ENCODE assay signal across 8 mouse cellular contexts in the genomic region with DNA sequence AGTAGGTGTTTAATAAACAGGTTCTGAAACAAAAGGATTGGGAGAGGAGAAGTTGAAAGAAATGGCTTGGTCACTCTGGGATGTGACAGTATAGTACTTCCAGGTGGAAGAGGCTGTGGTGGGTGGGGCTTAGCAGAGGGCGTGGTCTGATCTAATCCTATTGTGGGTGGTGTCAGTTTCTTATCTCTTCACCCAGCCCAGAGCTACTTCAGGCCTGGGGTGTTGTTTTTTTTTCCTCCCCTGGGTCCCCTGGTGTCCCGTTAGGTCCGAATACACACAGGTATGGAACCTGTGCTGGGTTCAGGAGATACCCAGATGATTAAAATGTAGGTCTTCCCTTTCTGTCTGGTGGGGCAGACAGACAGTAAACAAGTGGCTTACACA. TPM values are rescaled to one million over a fixed set of nuclear protein-coding genes. Genes with fewer than 3 reads are reported as not detected.
DNase-seq lines count a peak whose midpoint lies in the region; ATAC-seq and TF ChIP-seq lines count a peak whose summit lies in the region.

No protein-coding gene starts in this region.

- intact Hi-C loops in left cerebral cortex, postnatal 4 days (cut with DNase I), result no loop called here

- no peak for ATAC-seq in embryonic facial prominence, embryonic 12.5 days (ENCODE audit: insufficient number of reproducible peaks, insufficient read depth, low FRiP score, low TSS enrichment)
- no peak for ATAC-seq in heart, embryonic 16.5 days (replicated peaks; ENCODE audit: extremely low read depth, insufficient read depth, low FRiP score)
- peak; percentile 51 for ATAC-seq in megakaryocyte progenitor cell, adult 5-6 weeks (replicated peaks; ENCODE audit: poor library complexity)

- TF ChIP-seq CTCF in testis, adult 2 months (IDR thresholded peaks at IDR 0.05; ENCODE audit: control insufficient read depth, insufficient read depth, insufficient replicate concordance, low read depth, low read length), result no peak

- H3K4me3 ChIP-seq in embryonic facial prominence, embryonic 12.5 days, result no peak overlapping the region
- peak overlapping the region; percentile 19; the same call in 1 of the 2 replicates for H3K4me3 ChIP-seq in heart, embryonic 16.5 days (ENCODE audit: low read length)
- no peak overlapping the region for H3K4me3 ChIP-seq in testis, adult 2 months (ENCODE audit: control insufficient read depth, low read depth, low read length)

- H3K4me2 ChIP-seq in embryonic facial prominence, embryonic 12.5 days (replicated peaks), result peak overlapping the region; percentile 95
- H3K4me2 ChIP-seq in heart, embryonic 16.5 days (ENCODE audit: low read depth, low read length), result peak overlapping the region; percentile 95

- DNase-seq in adrenal gland, postnatal 10 days, result peak; percentile 57
- DNase-seq in adrenal gland, adult 8-10 months, result no peak
- DNase-seq in kidney, postnatal 36 days, result peak; percentile 63 to 82
- DNase-seq in left cerebral cortex, postnatal 4 days, result no peak

- H3K36me3 ChIP-seq in embryonic facial prominence, embryonic 12.5 days, result 0 out of 2 replicates have a peak, but pooled peaks cover 3% of the 10 kb centered on the region
- H3K36me3 ChIP-seq in heart, embryonic 16.5 days (ENCODE audit: control insufficient read depth, insufficient read depth), result no peaks in the 10 kb centered on the region
- no peaks in the 10 kb centered on the region for H3K36me3 ChIP-seq in testis, adult 2 months (ENCODE audit: control insufficient read depth, insufficient read depth, low read length)

- TF ChIP-seq POLR2A in testis, adult 2 months (IDR thresholded peaks at IDR 0.05; ENCODE audit: control insufficient read depth, low read depth, low read length), result no peak

- no peaks in the 10 kb centered on the region for H3K9me3 ChIP-seq in embryonic facial prominence, embryonic 12.5 days
- no peaks in the 10 kb centered on the region for H3K9me3 ChIP-seq in heart, embryonic 16.5 days (replicated peaks; ENCODE audit: control insufficient read depth, low read length)

- 30% methylated on average over 3 of the region's 3 CpGs for WGBS in embryonic facial prominence, embryonic 12.5 days
- 22% methylated on average over 3 of the region's 3 CpGs for WGBS in heart, embryonic 16.5 days

- no peak overlapping the region for H3K9ac ChIP-seq in embryonic facial prominence, embryonic 12.5 days
- H3K9ac ChIP-seq in heart, embryonic 16.5 days (ENCODE audit: low read length), result peak overlapping the region; percentile 5; the same call in 1 of the 2 replicates

- H3K27ac ChIP-seq in embryonic facial prominence, embryonic 12.5 days, result peak overlapping the region; percentile 100
- peak overlapping the region; percentile 90 for H3K27ac ChIP-seq in heart, embryonic 16.5 days (ENCODE audit: low read length)
- H3K27ac ChIP-seq in testis, adult 2 months (ENCODE audit: control insufficient read depth, insufficient read depth, low read depth, low read length), result peak overlapping the region; percentile 83

- no peaks in the 10 kb centered on the region for H3K27me3 ChIP-seq in embryonic facial prominence, embryonic 12.5 days
- H3K27me3 ChIP-seq in heart, embryonic 16.5 days (ENCODE audit: control insufficient read depth, insufficient read depth, low read length), result no peaks in the 10 kb centered on the region
- H3K27me3 ChIP-seq in testis, adult 2 months (ENCODE audit: control insufficient read depth, insufficient read depth, low read length), result no peaks in the 10 kb centered on the region

- peaks cover 32% of the 10 kb centered on the region for H3K4me1 ChIP-seq in embryonic facial prominence, embryonic 12.5 days
- peaks cover 35% of the 10 kb centered on the region for H3K4me1 ChIP-seq in heart, embryonic 16.5 days (ENCODE audit: control insufficient read depth, insufficient read depth, low read length)
- peaks cover 44% of the 10 kb centered on the region for H3K4me1 ChIP-seq in testis, adult 2 months (ENCODE audit: control insufficient read depth, insufficient read depth, low read length)

RNA-seq across cellular contexts. Expression of gene Ssbp3, which starts 2.1 kb away (rescaled TPM):
- total RNA-seq in adrenal gland, postnatal 10 days (2021), result 10 to 100 TPM; 50.8 to 69.0 TPM
- total RNA-seq in adrenal gland, adult 8-10 months (2022), result 100 to 1,000 TPM in 2 of 4 experiments, 10 to 100 TPM in 2; 70.3 to 121 (median 101) TPM
- polyA plus RNA-seq in embryonic facial prominence, embryonic 12.5 days (2016; fragmentation: Nextera tagmentation; extraction: Ambion mirVana), result 275 and 279 TPM in 2 replicates
- 51.2 and 52.9 TPM in 2 replicates for polyA plus RNA-seq in heart, embryonic 16.5 days (2015; fragmentation: Nextera tagmentation; extraction: Ambion mirVana)
- total RNA-seq in megakaryocyte progenitor cell, adult 5-6 weeks (2015), result 35.5 and 36.5 TPM in 2 replicates
- total RNA-seq in megakaryocyte progenitor cell, adult 5-6 weeks (2017), result 16.0 and 30.8 TPM in 2 replicates
- 38.3 and 44.1 TPM in 2 replicates for polyA plus RNA-seq in testis, adult 2 months (2012; rRNA removed)
- total RNA-seq in left cerebral cortex, postnatal 4 days (2021), result 100 to 1,000 TPM; 146 to 149 TPM

Comparison
In these comparisons a context has a peak if more than half of its experiments do, and no peak if none do; other contexts are left out.
1. DNase-seq: peak in adrenal gland, postnatal 10 days (single experiment) and kidney, postnatal 36 days (2 of 2); none in adrenal gland, adult 8-10 months (single experiment) and left cerebral cortex, postnatal 4 days (single experiment).
2. Peak in every context shown above with its lines, with median percentiles within 50 percentile points of each other: H3K27ac ChIP-seq.